Mouse (Mus musculus): ENCODE data around the gene Trpc4.

The Trpc4 gene

GRCm38 (mm10) chr3:54155639-54156315 lies at the start of gene Trpc4:
Trpc4 (plus strand) TSS chr3:54156035.
- no peak for DNase-seq (ENCODE audit: low spot score)

- no peak for DNase-seq (ENCODE audit: low spot score)
These were observed 44.3 kb upstream of the Trpc4 start for GRCm38 (mm10) chr3:54111489-54111888.

GRCm38 (mm10) chr3:54135376-54135775 lies 20.5 kb upstream of the Trpc4 start:
- no peak for DNase-seq (ENCODE audit: low spot score)

- DNase-seq (ENCODE audit: low spot score), result no peak
These were observed 14.5 kb upstream of the Trpc4 start for GRCm38 (mm10) chr3:54141376-54141775.

- peak; percentile 9 for DNase-seq (ENCODE audit: low spot score)
These were observed 794 bp upstream of the Trpc4 start for GRCm38 (mm10) chr3:54154844-54155638.

GRCm38 (mm10) chr3:54156316-54157000 lies 623 bp downstream of the Trpc4 start:
- DNase-seq (ENCODE audit: low spot score), result no peak

GRCm38 (mm10) chr3:54170701-54171100 lies 14.9 kb downstream of the Trpc4 start:
- no peak for DNase-seq (ENCODE audit: low spot score)

GRCm38 (mm10) chr3:54177296-54177695 lies 21.5 kb downstream of the Trpc4 start:
- no peak for DNase-seq (ENCODE audit: low spot score)

GRCm38 (mm10) chr3:54190932-54191668 lies 35.3 kb downstream of the Trpc4 start:
- DNase-seq (ENCODE audit: low spot score), result no peak

- no peak for DNase-seq (ENCODE audit: low spot score)
These were observed 45.4 kb downstream of the Trpc4 start for GRCm38 (mm10) chr3:54201231-54201630.

GRCm38 (mm10) chr3:54204386-54204785 lies 48.6 kb downstream of the Trpc4 start:
- no peak for DNase-seq (ENCODE audit: low spot score)

- no peak for DNase-seq (ENCODE audit: low spot score)
These were observed 54.3 kb downstream of the Trpc4 start for GRCm38 (mm10) chr3:54210112-54210511.

- DNase-seq (ENCODE audit: low spot score), result no peak
These were observed 55.6 kb downstream of the Trpc4 start for GRCm38 (mm10) chr3:54211441-54211840.

GRCm38 (mm10) chr3:54222549-54222948 lies 66.7 kb downstream of the Trpc4 start:
- DNase-seq (ENCODE audit: low spot score), result no peak

GRCm38 (mm10) chr3:54228463-54228862 lies 72.6 kb downstream of the Trpc4 start:
- no peak for DNase-seq (ENCODE audit: low spot score)

- DNase-seq (ENCODE audit: low spot score), result no peak
These were observed 83.1 kb downstream of the Trpc4 start for GRCm38 (mm10) chr3:54238891-54239290.

GRCm38 (mm10) chr3:54239426-54239825 lies 83.6 kb downstream of the Trpc4 start:
- DNase-seq (ENCODE audit: low spot score), result no peak

- DNase-seq (ENCODE audit: low spot score), result no peak
These were observed 87.3 kb downstream of the Trpc4 start for GRCm38 (mm10) chr3:54243136-54243535.

- DNase-seq (ENCODE audit: low spot score), result no peak
These were observed 89.1 kb downstream of the Trpc4 start for GRCm38 (mm10) chr3:54244729-54245465.

- DNase-seq (ENCODE audit: low spot score), result no peak
These were observed 90.6 kb downstream of the Trpc4 start for GRCm38 (mm10) chr3:54246416-54246815.

- no peak for DNase-seq (ENCODE audit: low spot score)
These were observed 93.5 kb downstream of the Trpc4 start for GRCm38 (mm10) chr3:54249311-54249710.

Measured in yolk sac, embryonic 10.5 days (tissue).